Mouse (Mus musculus) CH12F3 (cell line): ENCODE results near the gene Adra2a.

Experiments
- in situ Hi-C: fragments of 300-500 bp; cut with MboI; formaldehyde crosslinking; loops from 2 replicates; pipeline ENCODE4 v1.14.3; 2020; ENCODE audit warnings: low sequenced_read_pairs

The Adra2a gene

GRCm38 (mm10) chr19:54076362-54077349, 32.7 kb downstream of the Adra2a start:
- in situ Hi-C loops, result no loop called here

GRCm38 (mm10) chr19:54081303-54081702, 37.4 kb downstream of the Adra2a start:
- in situ Hi-C loops, result no loop called here

- in situ Hi-C loops, result no loop called here
Observed at GRCm38 (mm10) chr19:54081716-54082165, 37.8 kb downstream of the Adra2a start.

- in situ Hi-C loops, result no loop called here
Observed at GRCm38 (mm10) chr19:54087319-54087718, 43.4 kb downstream of the Adra2a start.

GRCm38 (mm10) chr19:54093599-54093998, 49.6 kb downstream of the Adra2a start:
- in situ Hi-C loops, result no loop called here

GRCm38 (mm10) chr19:54095716-54096115, 51.8 kb downstream of the Adra2a start:
- in situ Hi-C loops, result no loop called here

GRCm38 (mm10) chr19:54098367-54098766, 54.4 kb downstream of the Adra2a start:
- in situ Hi-C loops, result no loop called here
